8 mouse cellular contexts compared by ENCODE assay signal in the genomic region with DNA sequence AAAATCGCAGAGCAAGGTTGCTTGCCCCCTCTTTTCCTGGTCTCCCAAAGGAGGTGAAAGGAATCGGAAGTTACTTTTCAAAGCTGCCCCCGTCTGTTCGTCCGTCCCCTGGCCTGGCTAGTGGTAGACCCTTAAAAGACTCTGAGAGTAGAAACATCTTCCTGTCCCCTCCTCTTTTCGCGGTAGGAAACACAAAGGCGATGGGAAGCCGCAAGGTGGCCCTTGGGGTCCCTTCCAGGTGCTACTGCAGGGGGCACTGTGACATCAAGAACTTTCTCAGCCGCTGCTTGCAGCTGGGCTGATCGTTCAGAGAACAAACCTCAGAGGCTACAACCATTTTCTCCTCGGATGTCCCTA.
DNase-seq lines count a peak whose midpoint lies in the region; ATAC-seq and TF ChIP-seq lines count a peak whose summit lies in the region.

No protein-coding gene starts in this region.

- no peak overlapping the region; the same call in 1 of the 2 replicates for H3K9ac ChIP-seq in kidney, embryonic 15.5 days
- H3K9ac ChIP-seq in stomach, postnatal 0 days (ENCODE audit: low read length), result no peak overlapping the region

- peak; percentile 49; the same call in 1 of the 2 replicates for ATAC-seq in kidney, embryonic 15.5 days (replicated peaks; ENCODE audit: low FRiP score)
- no peak for ATAC-seq in stomach, postnatal 0 days (ENCODE audit: low FRiP score, low TSS enrichment)

- peaks cover 8% of the 10 kb centered on the region for H3K4me1 ChIP-seq in heart, embryonic 10.5 days
- H3K4me1 ChIP-seq in kidney, embryonic 15.5 days, result peaks cover 17% of the 10 kb centered on the region
- no peaks in the 10 kb centered on the region for H3K4me1 ChIP-seq in stomach, postnatal 0 days (replicated peaks; ENCODE audit: control insufficient read depth, insufficient read depth)

- H3K9me3 ChIP-seq in heart, embryonic 10.5 days, result no peaks in the 10 kb centered on the region
- H3K9me3 ChIP-seq in kidney, embryonic 15.5 days (replicated peaks), result no peaks in the 10 kb centered on the region
- H3K9me3 ChIP-seq in stomach, postnatal 0 days (ENCODE audit: control insufficient read depth, low read length), result no peaks in the 10 kb centered on the region

- H3K4me2 ChIP-seq in kidney, embryonic 15.5 days, result peak overlapping the region; percentile 61
- H3K4me2 ChIP-seq in stomach, postnatal 0 days (replicated peaks; ENCODE audit: low read depth), result peak overlapping the region; percentile 38; the same call in 1 of the 2 replicates

- H3K27ac ChIP-seq in heart, embryonic 10.5 days, result peak overlapping the region; percentile 37; the same call in 1 of the 2 replicates
- H3K27ac ChIP-seq in kidney, embryonic 15.5 days, result peak overlapping the region; percentile 56; the same call in 1 of the 2 replicates
- H3K27ac ChIP-seq in stomach, postnatal 0 days (replicated peaks), result no peak overlapping the region

- H3K36me3 ChIP-seq in heart, embryonic 10.5 days, result no peaks in the 10 kb centered on the region
- no peaks in the 10 kb centered on the region for H3K36me3 ChIP-seq in kidney, embryonic 15.5 days
- no peaks in the 10 kb centered on the region for H3K36me3 ChIP-seq in stomach, postnatal 0 days (ENCODE audit: control insufficient read depth, insufficient read depth, low read length)

- TF ChIP-seq EP300 in stomach, postnatal 0 days (optimal IDR thresholded peaks at IDR 0.05), result no peak

- peak; percentile 76 for TF ChIP-seq CTCF in stomach, postnatal 0 days (IDR thresholded peaks at IDR 0.05; ENCODE audit: low read depth)

- H3K4me3 ChIP-seq in heart, embryonic 10.5 days, result peak overlapping the region; percentile 53
- peak overlapping the region; percentile 32 for H3K4me3 ChIP-seq in kidney, embryonic 15.5 days (replicated peaks)
- H3K4me3 ChIP-seq in stomach, postnatal 0 days (ENCODE audit: low read depth, low read length), result peak overlapping the region; percentile 12; the same call in 1 of the 2 replicates

- WGBS in heart, embryonic 10.5 days, result under 1% methylated on average over 12 of the region's 12 CpGs
- WGBS in kidney, embryonic 15.5 days, result 1% methylated on average over 12 of the region's 12 CpGs
- 1% methylated on average over 12 of the region's 12 CpGs for WGBS in stomach, postnatal 0 days

- peak; percentile 29 for DNase-seq in WW6 (ENCODE audit: low read depth, low spot score)
- peak; percentile 9 for DNase-seq in c-Kit-positive CD71-negative TER-119-negative erythroid progenitor cells, embryonic 14.5 days (ENCODE audit: low read depth)
- DNase-seq in heart, embryonic 10.5 days (ENCODE audit: low spot score), result no peak
- DNase-seq in lung, postnatal 14 days, result peak; percentile 63
- DNase-seq in stomach, postnatal 0 days (ENCODE audit: low spot score), result peak; percentile 61
- no peak for DNase-seq in spleen, postnatal 4 days (ENCODE audit: low spot score in 2 of 2)
- DNase-seq in cerebellum, adult 18-20 months, result no peak

- H3K27me3 ChIP-seq in heart, embryonic 10.5 days (ENCODE audit: insufficient read depth, poor library complexity, severe bottlenecking), result peaks cover 48% of the 10 kb centered on the region
- H3K27me3 ChIP-seq in kidney, embryonic 15.5 days, result peaks cover 53% of the 10 kb centered on the region
- peaks cover 6% of the 10 kb centered on the region; the same call in 1 of the 2 replicates for H3K27me3 ChIP-seq in stomach, postnatal 0 days (ENCODE audit: control insufficient read depth, insufficient read depth, low read length)

Comparison
In these comparisons a context has a peak if more than half of its experiments do, and no peak if none do; other contexts are left out.
1. DNase-seq: peak in WW6 (single experiment), c-Kit-positive CD71-negative TER-119-negative erythroid progenitor cells, embryonic 14.5 days (single experiment), lung, postnatal 14 days (single experiment) and stomach, postnatal 0 days (single experiment); none in heart, embryonic 10.5 days (single experiment), spleen, postnatal 4 days (0 of 2) and cerebellum, adult 18-20 months (0 of 2).
2. Peak in every context shown above with its lines, with median percentiles within 50 percentile points of each other: H3K4me3 ChIP-seq.